Mouse (Mus musculus) intestine, embryonic 14.5 days (tissue): ENCODE results near the gene Nkx2-3. TPM values are rescaled to one million over a fixed set of nuclear protein-coding genes. Genes with fewer than 3 reads are reported as not detected.
A peak's percentile ranks its signal among the peaks of the same experiment; 100 is the strongest.

Source experiments
- ATAC-seq: fragments of 200-750 bp; cut with Nextera tagmentation; replicated peaks from 2 replicates; pipeline ENCODE4 v1.8.0; 2017; ENCODE audit warnings: low read depth, moderate number of reproducible peaks, moderate TSS enrichment, moderate library complexity; ENCODE audit not compliant: low FRiP score, low TSS enrichment
- DNase-seq: peaks from one replicate; pipeline ENCODE4 v3.0.0-alpha.2; 2018; ENCODE audit warnings: low spot score
- H3K27ac ChIP-seq: fragments of 300-500 bp; sonication (generic); 2 replicates; pipeline ENCODE4 v1.5.1; 2014; ENCODE audit warnings: low read depth, mild to moderate bottlenecking, control low read depth
- H3K27me3 ChIP-seq: fragments of 300-500 bp; sonication (generic); replicated peaks from 2 replicates; pipeline ENCODE4 v1.6.1; 2014; ENCODE audit warnings: low read length, control low read depth; ENCODE audit not compliant: control insufficient read depth, insufficient read depth
- H3K36me3 ChIP-seq: fragments of 300-500 bp; sonication (generic); 2 replicates; pipeline ENCODE4 v1.6.1; 2014; ENCODE audit warnings: low read length, control low read depth; ENCODE audit not compliant: control insufficient read depth, insufficient read depth
- H3K4me1 ChIP-seq: fragments of 300-500 bp; sonication (generic); replicated peaks from 2 replicates; pipeline ENCODE4 v1.6.1; 2014; ENCODE audit warnings: low read length, control low read depth, mixed read lengths; ENCODE audit not compliant: control insufficient read depth, insufficient read depth
- H3K4me2 ChIP-seq: fragments of 300-500 bp; sonication (generic); 2 replicates; pipeline ENCODE4 v1.6.1; 2014; ENCODE audit warnings: low read length
- H3K4me3 ChIP-seq: fragments of 300-500 bp; sonication (generic); 2 replicates; pipeline ENCODE4 v1.5.1; 2014; ENCODE audit warnings: low read depth, low read length, control low read depth, mixed read lengths
- H3K9ac ChIP-seq: fragments of 300-500 bp; sonication (generic); 2 replicates; pipeline ENCODE4 v1.6.1; 2014; ENCODE audit warnings: mild to moderate bottlenecking, low read length
- H3K9me3 ChIP-seq: fragments of 300-500 bp; sonication (generic); 2 replicates; pipeline ENCODE4 v1.6.1; 2016; ENCODE audit warnings: low read length, control low read depth; ENCODE audit not compliant: control insufficient read depth
- WGBS: fragments of 180-500 bp; shearing (Covaris S2); extraction: QIAGEN DNeasy Blood & Tissue Kit; methylation state at CpG from one replicate; pipeline ENCODE4 v1.1.7; 2014; 5-methylcytosine and 5-hydroxymethylcytosine counted together
- polyA plus RNA-seq: library from polyadenylated mRNA; unstranded; fragments of >200 nt; fragmentation: Nextera tagmentation; extraction: Ambion mirVana; gene quantifications from 2 replicates; pipeline ENCODE4 v1.2.1, GENCODE M21; 2014

The Nkx2-3 gene
- polyA plus RNA-seq, 1 experiment from 2014 or later: 83.9 TPM

DNA sequence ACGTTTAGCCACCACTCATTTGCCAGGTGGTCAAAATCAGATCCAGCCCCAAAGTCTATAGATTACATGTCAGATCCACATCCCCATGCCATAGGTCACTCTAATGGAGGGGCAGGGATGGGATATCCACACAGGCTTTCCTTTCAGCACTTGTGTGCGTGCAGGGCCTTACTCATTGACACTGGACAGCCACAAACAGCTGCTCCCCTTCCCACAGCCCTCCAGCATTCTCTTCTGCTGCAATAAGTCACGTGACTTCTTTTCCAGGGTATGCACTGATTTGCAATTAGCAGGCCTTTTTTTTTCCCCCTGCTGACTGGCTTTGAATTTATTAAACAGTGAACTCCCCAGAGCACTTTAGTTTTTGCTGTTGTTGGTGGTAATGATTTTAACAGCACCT lies 14.0 kb downstream of the Nkx2-3 start:
- Histone ChIP-seq H3K27ac (no peak overlapping the region; the same call in 1 of the 2 replicates), H3K9me3 (no peaks in the 10 kb centered on the region), H3K4me3 (no peak overlapping the region), H3K4me2 (no peak overlapping the region), H3K36me3 (no peaks in the 10 kb centered on the region), H3K27me3 (peaks cover 8% of the 10 kb centered on the region; the same call in 1 of the 2 replicates), H3K4me1 (peaks cover 11% of the 10 kb centered on the region; the same call in 1 of the 2 replicates), H3K9ac (no peak overlapping the region)
- WGBS: 22% methylated on average over 3 of the region's 3 CpGs
- DNase-seq (no peak), ATAC-seq (0 out of 2 replicates have a peak, but pooled peaks have one; percentile 47)

DNA sequence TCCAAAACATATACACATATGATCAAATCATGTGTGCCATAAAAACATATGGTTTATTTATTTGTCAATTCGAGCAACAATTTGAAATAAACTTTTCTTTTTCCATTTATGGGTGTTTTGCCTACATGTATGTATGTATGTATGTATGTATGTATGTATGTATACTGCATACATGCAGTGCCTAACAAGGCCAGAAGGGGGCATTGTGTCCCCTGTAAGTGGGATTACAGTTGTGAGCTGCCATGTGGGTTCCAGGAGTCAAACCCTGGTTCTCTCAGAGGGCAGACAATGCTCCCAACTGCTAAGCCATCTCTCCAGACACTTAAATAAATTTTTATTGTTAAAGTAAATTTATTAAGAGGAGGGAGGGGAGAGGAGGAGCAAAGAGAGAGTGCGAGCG lies 15.2 kb downstream of the Nkx2-3 start:
- H3K4me3 ChIP-seq: no peak overlapping the region
- no peak overlapping the region for H3K9ac ChIP-seq
- DNase-seq (no peak), ATAC-seq (no peak)
- 87% methylated on average over 3 of the region's 3 CpGs for WGBS
- no peaks in the 10 kb centered on the region for H3K9me3 ChIP-seq
- H3K4me2 ChIP-seq: no peak overlapping the region
- no peak overlapping the region for H3K27ac ChIP-seq
- H3K4me1 ChIP-seq: peaks cover 11% of the 10 kb centered on the region; the same call in 1 of the 2 replicates
- H3K27me3 ChIP-seq: no peaks in the 10 kb centered on the region
- H3K36me3 ChIP-seq: no peaks in the 10 kb centered on the region

GRCm38 (mm10) chr19:43629088-43629487 lies 17.0 kb downstream of the Nkx2-3 start:
- Histone ChIP-seq H3K27me3 (no peaks in the 10 kb centered on the region), H3K4me3 (no peak overlapping the region), H3K9me3 (no peaks in the 10 kb centered on the region), H3K27ac (no peak overlapping the region), H3K4me1 (peaks cover 11% of the 10 kb centered on the region; the same call in 1 of the 2 replicates), H3K36me3 (no peaks in the 10 kb centered on the region), H3K9ac (no peak overlapping the region), H3K4me2 (no peak overlapping the region)
- ATAC-seq (no peak), DNase-seq (no peak)
- WGBS: 44% methylated on average over 4 of the region's 4 CpGs

DNA sequence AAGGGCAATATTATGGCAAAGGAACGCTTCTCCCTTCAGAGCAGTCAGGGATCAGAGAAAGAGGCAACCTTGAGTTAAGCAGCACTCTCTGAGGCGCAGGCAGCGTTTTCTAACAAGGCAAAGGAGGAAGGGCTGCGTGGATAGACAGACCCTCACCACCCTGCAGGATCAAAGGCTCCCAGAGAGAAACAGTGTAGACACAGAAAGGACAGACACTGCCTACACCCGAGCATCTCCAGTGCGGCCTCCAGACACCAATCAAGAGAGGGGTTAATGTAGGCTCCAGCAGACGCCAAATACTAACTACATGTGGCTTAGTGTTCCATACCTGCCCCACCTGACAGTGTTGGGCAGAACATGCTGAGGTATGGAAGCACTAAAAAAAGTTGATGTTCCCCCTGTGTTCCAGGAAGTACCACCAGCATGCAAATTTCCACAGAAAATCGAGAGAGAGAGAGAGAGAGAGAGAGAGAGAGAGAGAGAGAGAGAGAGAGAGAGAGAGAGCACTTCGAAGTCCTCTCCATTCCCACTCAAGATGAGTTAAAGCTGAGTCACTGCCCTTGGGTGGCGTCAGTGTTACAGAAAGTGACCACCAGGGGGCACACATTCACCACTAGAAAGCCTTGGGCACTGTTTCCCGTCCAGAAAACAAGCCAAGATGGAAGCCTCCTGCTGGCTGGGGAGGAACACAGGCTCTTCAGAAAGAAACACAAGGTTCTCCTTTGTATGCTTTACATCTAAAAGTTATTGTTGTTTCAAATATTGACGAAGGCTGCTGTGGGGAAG lies 18.5 kb downstream of the Nkx2-3 start:
- H3K9me3 ChIP-seq: no peaks in the 10 kb centered on the region
- peak; percentile 74 for ATAC-seq
- peak; percentile 93 for DNase-seq
- no peak overlapping the region for H3K9ac ChIP-seq
- no peaks in the 10 kb centered on the region for H3K27me3 ChIP-seq
- H3K4me2 ChIP-seq: no peak overlapping the region
- no peak overlapping the region for H3K27ac ChIP-seq
- no peak overlapping the region for H3K4me3 ChIP-seq
- 32% methylated on average over 12 of the region's 12 CpGs for WGBS
- peaks cover 9% of the 10 kb centered on the region; the same call in 1 of the 2 replicates for H3K4me1 ChIP-seq
- H3K36me3 ChIP-seq: no peaks in the 10 kb centered on the region

DNA sequence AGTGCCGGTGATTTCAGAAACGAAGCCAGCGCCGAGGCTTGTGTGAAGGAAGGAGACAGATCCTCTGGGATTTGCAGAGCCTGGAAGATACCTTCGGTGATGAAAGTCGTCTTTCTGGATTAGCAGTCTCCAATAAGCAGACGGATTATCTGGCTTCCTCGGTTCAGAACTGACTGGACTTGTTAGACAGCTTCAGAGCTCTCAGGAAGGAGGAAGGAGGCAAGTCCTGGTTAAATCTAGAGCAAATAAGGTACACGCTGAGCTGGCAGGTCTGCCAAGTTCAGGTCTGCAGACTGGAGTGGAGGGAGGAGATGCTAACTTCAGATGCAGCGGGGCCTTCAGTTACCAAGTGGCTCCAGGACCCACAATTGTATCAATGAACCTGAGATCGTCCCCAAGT lies 29.7 kb downstream of the Nkx2-3 start:
- H3K36me3 ChIP-seq: no peaks in the 10 kb centered on the region
- H3K9ac ChIP-seq: no peak overlapping the region

DNA sequence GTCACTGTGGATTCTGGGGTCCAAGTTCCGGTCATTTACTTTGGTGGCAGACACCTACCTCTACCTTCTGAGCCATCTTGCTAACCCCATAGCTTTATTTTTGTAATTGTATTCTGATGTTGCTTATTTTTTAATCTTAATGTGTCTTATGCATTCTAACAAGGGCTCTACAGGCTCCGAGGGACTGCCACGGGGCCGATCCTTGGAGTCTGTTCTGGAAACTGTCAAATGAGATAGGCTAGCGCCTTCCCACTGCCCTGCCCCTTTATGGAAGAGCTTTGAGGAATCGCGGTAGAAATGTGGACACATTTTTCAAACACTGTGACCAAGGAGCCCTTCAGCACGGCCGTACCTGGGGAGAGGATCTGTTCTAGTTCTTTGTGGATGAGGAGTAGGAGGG lies 30.7 kb downstream of the Nkx2-3 start:
- ATAC-seq: no peak
- peaks cover 15% of the 10 kb centered on the region for H3K4me1 ChIP-seq
- H3K36me3 ChIP-seq: no peaks in the 10 kb centered on the region
- H3K9ac ChIP-seq: no peak overlapping the region
- no peaks in the 10 kb centered on the region for H3K9me3 ChIP-seq
- DNase-seq: no peak
- WGBS: 54% methylated on average over 9 of the region's 9 CpGs
- no peaks in the 10 kb centered on the region for H3K27me3 ChIP-seq
- no peak overlapping the region for H3K27ac ChIP-seq
- H3K4me3 ChIP-seq: no peak overlapping the region
- 0 out of 2 replicates have a peak overlapping the region, but pooled peaks have one; percentile 14 for H3K4me2 ChIP-seq

More for the DNA sequence above, 29.7 kb downstream of the Nkx2-3 start:
- Histone ChIP-seq H3K4me1 (peaks cover 15% of the 10 kb centered on the region), H3K4me2 (no peak overlapping the region), H3K27ac (no peak overlapping the region), H3K4me3 (no peak overlapping the region), H3K9me3 (no peaks in the 10 kb centered on the region), H3K27me3 (no peaks in the 10 kb centered on the region)
- ATAC-seq (no peak), DNase-seq (no peak)
- 67% methylated on average over 11 of the region's 11 CpGs for WGBS

- Histone ChIP-seq H3K4me2 (no peak overlapping the region), H3K9me3 (no peaks in the 10 kb centered on the region), H3K27ac (no peak overlapping the region), H3K4me1 (peaks cover 15% of the 10 kb centered on the region), H3K27me3 (no peaks in the 10 kb centered on the region), H3K4me3 (no peak overlapping the region), H3K9ac (no peak overlapping the region), H3K36me3 (no peaks in the 10 kb centered on the region)
- ATAC-seq (no peak), DNase-seq (no peak)
- WGBS: 84% methylated on average over 9 of the region's 9 CpGs
Measured at GRCm38 (mm10) chr19:43645508-43645907, 33.4 kb downstream of the Nkx2-3 start.

- ATAC-seq: no peak
- Histone ChIP-seq H3K9ac (no peak overlapping the region), H3K4me3 (no peak overlapping the region), H3K27me3 (no peaks in the 10 kb centered on the region), H3K27ac (0 out of 2 replicates have a peak overlapping the region, but pooled peaks have one; percentile 18), H3K36me3 (no peaks in the 10 kb centered on the region), H3K4me1 (peaks cover 27% of the 10 kb centered on the region), H3K9me3 (no peaks in the 10 kb centered on the region), H3K4me2 (no peak overlapping the region)
- DNase-seq: no peak
- WGBS: 28% methylated on average over 7 of the region's 7 CpGs
Measured at GRCm38 (mm10) chr19:43646852-43647251, 34.7 kb downstream of the Nkx2-3 start.

DNA sequence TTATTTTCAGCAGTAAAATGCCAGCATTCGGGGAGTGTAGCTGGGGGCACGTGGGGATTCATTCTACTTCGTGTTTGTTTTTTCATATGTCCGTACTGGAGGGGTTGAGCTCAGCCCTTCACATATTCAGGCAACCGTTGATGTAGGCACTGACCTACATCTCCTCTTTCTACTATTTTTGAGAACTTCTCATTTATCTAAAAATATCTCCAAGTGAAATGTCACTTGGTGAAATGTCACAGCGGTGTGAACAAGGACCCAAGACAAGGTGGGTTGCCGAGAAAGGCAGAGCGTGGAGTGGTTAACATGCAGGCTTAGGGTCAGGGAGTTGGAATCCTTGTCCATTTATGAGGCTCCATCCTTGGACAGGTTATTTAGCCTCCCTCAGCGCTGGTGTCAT lies 35.1 kb downstream of the Nkx2-3 start:
- Histone ChIP-seq H3K9me3 (no peaks in the 10 kb centered on the region), H3K36me3 (no peaks in the 10 kb centered on the region), H3K9ac (no peak overlapping the region), H3K4me1 (peaks cover 31% of the 10 kb centered on the region), H3K27ac (no peak overlapping the region), H3K27me3 (0 out of 2 replicates have a peak, but pooled peaks cover 1% of the 10 kb centered on the region), H3K4me3 (no peak overlapping the region), H3K4me2 (no peak overlapping the region)
- DNase-seq (no peak), ATAC-seq (no peak)
- 64% methylated on average over 9 of the region's 9 CpGs for WGBS
